Mouse (Mus musculus): ENCODE results near the gene Dab2ip.

Gene Dab2ip

GRCm38 (mm10) chr2:35557911-35558825, at the start of gene Dab2ip:
Gene Dab2ip, plus strand, starts transcription at chr2:35558266.
- in situ Hi-C loops (cut with MboI), result loop anchor here (10.0 kb wide), 1 partner anchor 347 kb away; no protein-coding TSS in a partner anchor

GRCm38 (mm10) chr2:35508597-35509342, 49.3 kb upstream of the Dab2ip start:
- in situ Hi-C loops (cut with MboI), result no loop called here

GRCm38 (mm10) chr2:35509343-35509667, 48.8 kb upstream of the Dab2ip start:
- in situ Hi-C loops (cut with MboI), result no loop called here

GRCm38 (mm10) chr2:35509888-35510287, 48.2 kb upstream of the Dab2ip start:
- in situ Hi-C loops (cut with MboI), result no loop called here

GRCm38 (mm10) chr2:35510920-35511319, 47.1 kb upstream of the Dab2ip start:
- in situ Hi-C loops (cut with MboI), result no loop called here

- in situ Hi-C loops (cut with MboI), result no loop called here
Measured at GRCm38 (mm10) chr2:35512226-35512625, 45.8 kb upstream of the Dab2ip start.

- in situ Hi-C loops (cut with MboI), result no loop called here
Measured at GRCm38 (mm10) chr2:35514051-35514892, 43.8 kb upstream of the Dab2ip start.

- in situ Hi-C loops (cut with MboI), result no loop called here
Measured at GRCm38 (mm10) chr2:35526612-35527242, 31.3 kb upstream of the Dab2ip start.

GRCm38 (mm10) chr2:35529086-35529485, 29.0 kb upstream of the Dab2ip start:
- in situ Hi-C loops (cut with MboI), result no loop called here

GRCm38 (mm10) chr2:35529856-35530255, 28.2 kb upstream of the Dab2ip start:
- in situ Hi-C loops (cut with MboI), result no loop called here

GRCm38 (mm10) chr2:35530732-35531131, 27.3 kb upstream of the Dab2ip start:
- in situ Hi-C loops (cut with MboI), result no loop called here

- in situ Hi-C loops (cut with MboI), result no loop called here
Measured at GRCm38 (mm10) chr2:35533646-35534045, 24.4 kb upstream of the Dab2ip start.

GRCm38 (mm10) chr2:35539276-35539972, 18.6 kb upstream of the Dab2ip start:
- in situ Hi-C loops (cut with MboI), result no loop called here

GRCm38 (mm10) chr2:35540798-35541197, 17.3 kb upstream of the Dab2ip start:
- in situ Hi-C loops (cut with MboI), result no loop called here

GRCm38 (mm10) chr2:35544717-35545116, 13.3 kb upstream of the Dab2ip start:
- in situ Hi-C loops (cut with MboI), result no loop called here

GRCm38 (mm10) chr2:35545125-35545590, 12.9 kb upstream of the Dab2ip start:
- in situ Hi-C loops (cut with MboI), result no loop called here

- in situ Hi-C loops (cut with MboI), result no loop called here
Measured at GRCm38 (mm10) chr2:35546462-35546861, 11.6 kb upstream of the Dab2ip start.

- in situ Hi-C loops (cut with MboI), result no loop called here
Measured at GRCm38 (mm10) chr2:35549191-35549590, 8.9 kb upstream of the Dab2ip start.

- in situ Hi-C loops (cut with MboI), result loop anchor here (10.0 kb wide), 1 partner anchor 355 kb away; no protein-coding TSS in a partner anchor
Measured at GRCm38 (mm10) chr2:35550097-35550496, 8.0 kb upstream of the Dab2ip start.

GRCm38 (mm10) chr2:35556918-35557486, 1.1 kb upstream of the Dab2ip start:
- in situ Hi-C loops (cut with MboI), result loop anchor here (10.0 kb wide), 1 partner anchor 348 kb away; no protein-coding TSS in a partner anchor
